Mouse (Mus musculus) liver, postnatal 0 days (tissue): ENCODE data around the gene Tmem203.
"Not testable (repeated sequence)": the region's sequence is repeated elsewhere in the genome, so short reads cannot be mapped to it uniquely, and the experiment has no call there.

ENCODE experiments used
- CTCF ChIP-seq: sonication (generic); IDR thresholded peaks from 2 replicates; pipeline ENCODE4 v1.5.1; 2016; ENCODE audit warnings: antibody characterized with exemption, low read depth
- EP300 ChIP-seq: IDR thresholded peaks from 2 replicates; pipeline ENCODE4 v1.6.1; 2016; ENCODE audit warnings: antibody characterized with exemption, low read depth, mild to moderate bottlenecking

DNA sequence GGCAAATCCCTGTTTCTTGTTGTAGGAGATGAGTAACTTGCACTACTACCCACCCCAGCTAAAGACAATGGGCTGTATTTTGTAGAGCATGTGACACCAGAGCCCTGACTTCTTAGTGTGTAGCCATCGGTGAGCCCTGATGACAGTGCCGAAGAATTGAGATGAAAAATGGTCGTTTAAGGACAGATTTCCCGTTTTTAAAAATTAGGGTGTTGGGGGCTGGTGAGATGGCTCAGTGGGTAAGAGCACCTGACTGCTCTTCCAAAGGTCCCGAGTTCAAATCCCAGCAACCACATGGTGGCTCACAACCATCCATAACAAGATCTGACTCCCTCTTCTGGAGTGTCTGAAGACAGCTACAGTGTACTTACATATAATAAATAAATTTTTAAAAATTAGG, 2.0 kb downstream of the Tmem203 start:
- TF ChIP-seq CTCF, EP300: not testable (repeated sequence)
